Comparison of ENCODE assay signal across 8 mouse cellular contexts in the genomic region with DNA sequence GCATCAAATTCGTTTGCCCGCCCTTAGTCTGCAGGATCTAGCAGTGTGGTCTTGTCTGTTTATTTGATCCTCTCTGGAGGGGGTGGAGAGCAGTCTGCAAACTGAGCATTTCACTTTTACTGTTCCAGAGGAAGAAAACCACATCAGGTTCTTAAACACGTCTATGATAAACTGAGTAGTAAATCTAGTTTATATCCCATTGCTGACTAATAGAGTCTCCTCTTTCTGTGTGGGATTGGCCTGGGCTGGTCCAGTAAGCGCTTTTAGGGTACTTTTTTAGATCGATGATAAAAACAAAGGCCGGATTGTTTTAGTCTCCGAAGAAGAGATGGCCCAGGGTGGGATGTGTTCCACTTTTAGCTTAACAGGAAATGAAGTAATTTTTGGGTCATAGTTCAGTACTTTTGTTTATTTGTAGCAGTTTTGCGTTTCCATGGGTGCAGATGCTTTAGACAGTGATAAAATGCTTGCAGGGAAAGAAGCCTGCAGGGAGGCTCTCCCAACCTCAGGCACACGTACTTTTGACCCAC.
DNase-seq lines count a peak whose midpoint lies in the region; ATAC-seq and TF ChIP-seq lines count a peak whose summit lies in the region.

No protein-coding gene starts in this region.

- DNase-seq in midbrain, postnatal 0 days (ENCODE audit: low spot score) = peak; percentile 19
- DNase-seq in midbrain, embryonic 10.5 days (ENCODE audit: low spot score) = no peak
- DNase-seq in embryo, embryonic 9.5 days (ENCODE audit: extremely low spot score) = peak; percentile 54
- DNase-seq in lung, postnatal 14 days = peak; percentile 39
- no peak for DNase-seq in cerebellum, adult 9-10 months
- DNase-seq in gastrocnemius, postnatal 36 days = no peak

- intact Hi-C loops in gastrocnemius, postnatal 36 days (cut with DNase I) = no loop called here

- no peak overlapping the region for H3K27ac ChIP-seq in midbrain, postnatal 0 days (ENCODE audit: low read depth, low read length)
- H3K27ac ChIP-seq in midbrain, embryonic 10.5 days (replicated peaks) = no peak overlapping the region
- H3K27ac ChIP-seq in hindbrain, embryonic 16.5 days (ENCODE audit: low read depth, low read length) = peak overlapping the region; percentile 29; the same call in 1 of the 2 replicates

- WGBS in midbrain, postnatal 0 days = 55% methylated on average over 9 of the region's 9 CpGs
- 65% methylated on average over 9 of the region's 9 CpGs for WGBS in midbrain, embryonic 10.5 days
- WGBS in hindbrain, embryonic 16.5 days = 51% methylated on average over 9 of the region's 9 CpGs

- H3K4me2 ChIP-seq in midbrain, postnatal 0 days (ENCODE audit: low read depth, low read length, poor library complexity, severe bottlenecking) = no peak overlapping the region
- H3K4me2 ChIP-seq in hindbrain, embryonic 16.5 days (ENCODE audit: low read length) = no peak overlapping the region

- H3K9me3 ChIP-seq in midbrain, postnatal 0 days (ENCODE audit: low read length) = no peaks in the 10 kb centered on the region
- H3K9me3 ChIP-seq in midbrain, embryonic 10.5 days (replicated peaks) = no peaks in the 10 kb centered on the region
- no peaks in the 10 kb centered on the region for H3K9me3 ChIP-seq in hindbrain, embryonic 16.5 days (ENCODE audit: control insufficient read depth, low read length)

- H3K4me1 ChIP-seq in midbrain, postnatal 0 days (ENCODE audit: insufficient read depth, low read length) = no peaks in the 10 kb centered on the region
- H3K4me1 ChIP-seq in midbrain, embryonic 10.5 days = no peaks in the 10 kb centered on the region
- H3K4me1 ChIP-seq in hindbrain, embryonic 16.5 days (ENCODE audit: control insufficient read depth, insufficient read depth, low read depth, low read length) = no peaks in the 10 kb centered on the region

- no peaks in the 10 kb centered on the region for H3K36me3 ChIP-seq in midbrain, postnatal 0 days (ENCODE audit: insufficient read depth, low read length)
- peaks cover 12% of the 10 kb centered on the region for H3K36me3 ChIP-seq in midbrain, embryonic 10.5 days
- no peaks in the 10 kb centered on the region for H3K36me3 ChIP-seq in hindbrain, embryonic 16.5 days (ENCODE audit: control insufficient read depth, insufficient read depth, low read length)

- TF ChIP-seq CTCF in midbrain, postnatal 0 days (IDR thresholded peaks at IDR 0.05) = no peak

- no peaks in the 10 kb centered on the region for H3K27me3 ChIP-seq in midbrain, postnatal 0 days (ENCODE audit: insufficient read depth, low read length)
- no peaks in the 10 kb centered on the region for H3K27me3 ChIP-seq in midbrain, embryonic 10.5 days (ENCODE audit: low read depth, poor library complexity, severe bottlenecking)
- no peaks in the 10 kb centered on the region for H3K27me3 ChIP-seq in hindbrain, embryonic 16.5 days (replicated peaks; ENCODE audit: control insufficient read depth, insufficient read depth, low read length)

- ATAC-seq in midbrain, postnatal 0 days (ENCODE audit: low FRiP score) = no peak
- no peak for ATAC-seq in hindbrain, embryonic 16.5 days
- ATAC-seq in erythroblast, adult 5-6 weeks (replicated peaks; ENCODE audit: low FRiP score, poor library complexity, severe bottlenecking) = no peak

- H3K4me3 ChIP-seq in midbrain, postnatal 0 days (ENCODE audit: low read depth, low read length) = no peak overlapping the region
- no peak overlapping the region for H3K4me3 ChIP-seq in midbrain, embryonic 10.5 days
- H3K4me3 ChIP-seq in hindbrain, embryonic 16.5 days (ENCODE audit: low read length) = no peak overlapping the region

- no peak overlapping the region for H3K9ac ChIP-seq in midbrain, postnatal 0 days (replicated peaks; ENCODE audit: low read length, poor library complexity, severe bottlenecking)
- no peak overlapping the region for H3K9ac ChIP-seq in hindbrain, embryonic 16.5 days (ENCODE audit: low read depth, low read length)

Comparison
In these comparisons a context has a peak if more than half of its experiments do, and no peak if none do; other contexts are left out.
1. DNase-seq: peak in midbrain, postnatal 0 days (single experiment), embryo, embryonic 9.5 days (single experiment) and lung, postnatal 14 days (single experiment); none in midbrain, embryonic 10.5 days (single experiment), cerebellum, adult 9-10 months (single experiment) and gastrocnemius, postnatal 36 days (0 of 2).